Mouse (Mus musculus) right cerebral cortex, postnatal 25 days (tissue): ENCODE data around the gene Hhat.

Experiments
- DNase-seq: peaks from one replicate; pipeline ENCODE4 v3.0.0; 2022

Hhat gene

DNA sequence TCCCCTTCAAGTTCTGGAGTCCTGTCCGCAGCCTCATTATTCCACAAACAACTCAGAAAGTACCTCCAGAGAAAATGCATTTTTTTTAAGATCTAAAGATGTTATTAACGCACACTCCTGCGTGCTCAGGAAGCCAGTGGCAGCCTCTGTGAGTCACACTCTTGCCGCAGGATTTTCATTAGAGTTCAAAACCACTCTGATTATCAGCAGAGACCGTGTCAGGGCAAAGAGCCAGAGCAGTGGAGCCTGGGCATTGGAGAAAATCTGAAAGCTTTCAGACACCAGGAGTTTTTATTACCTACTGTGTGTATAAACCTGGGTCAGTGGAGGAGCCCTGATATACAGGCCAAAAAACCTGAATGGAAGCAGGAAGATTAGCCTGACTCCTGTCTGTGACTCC, 292.8 kb downstream of the Hhat start:
- DNase-seq, result no peak

DNA sequence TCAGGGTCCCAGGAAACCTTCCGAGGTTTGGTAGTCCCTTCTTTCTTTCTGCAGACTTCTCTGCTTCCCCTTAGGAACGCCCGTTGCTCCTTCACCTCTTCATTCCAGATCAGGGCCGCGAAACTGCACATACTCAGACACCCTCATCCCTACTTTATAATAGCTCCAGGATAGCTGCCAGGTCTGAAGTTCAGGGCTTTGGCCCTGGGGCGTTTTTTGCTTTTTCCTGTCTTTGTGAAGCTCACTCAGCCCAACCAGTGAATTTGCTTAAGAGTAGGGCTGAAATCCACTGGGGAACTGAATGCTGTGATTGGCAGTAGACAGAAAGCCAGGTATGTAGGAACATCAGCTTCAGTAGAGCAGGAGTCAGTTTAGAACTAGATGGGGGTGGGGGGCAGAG, 293.5 kb downstream of the Hhat start:
- no peak for DNase-seq

DNA sequence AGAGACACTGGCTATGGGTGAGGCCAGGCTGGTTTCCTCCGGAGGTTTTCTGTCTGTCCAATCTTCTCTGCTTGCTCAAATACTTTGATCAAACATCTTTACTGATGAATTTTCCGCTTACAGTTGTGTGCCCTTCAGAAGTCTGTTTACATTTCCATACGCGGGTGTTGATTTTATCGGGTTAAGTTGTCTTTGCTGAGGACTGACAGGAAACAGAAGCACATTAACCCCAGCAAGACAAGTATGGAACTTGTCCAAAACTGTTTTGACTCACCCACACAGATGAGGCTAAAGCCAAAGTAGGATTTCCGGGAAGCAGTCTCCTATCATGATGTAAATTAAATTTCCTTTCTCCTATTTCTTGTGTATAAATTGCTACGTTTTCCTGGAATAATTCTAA, 294.3 kb downstream of the Hhat start:
- no peak for DNase-seq

DNA sequence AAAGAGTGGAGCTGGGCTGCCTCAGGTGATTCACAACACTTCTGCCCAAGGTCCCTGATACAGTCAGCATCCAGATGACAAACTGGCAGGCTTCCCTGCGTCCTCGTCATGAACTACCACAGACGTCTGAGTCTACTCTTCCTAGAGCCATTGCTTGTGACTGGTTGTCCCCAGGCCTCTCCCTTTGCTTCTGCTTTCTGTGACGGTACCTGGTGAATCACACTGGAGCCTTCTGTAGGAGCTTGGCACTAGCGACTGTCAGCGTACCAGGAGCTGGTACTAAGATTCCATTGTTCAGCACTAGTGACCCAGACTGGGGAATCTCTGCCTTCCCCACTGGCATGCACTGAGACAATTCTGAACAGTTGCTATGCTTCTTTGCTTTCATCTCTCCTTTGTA, 297.9 kb downstream of the Hhat start:
- no peak for DNase-seq

DNA sequence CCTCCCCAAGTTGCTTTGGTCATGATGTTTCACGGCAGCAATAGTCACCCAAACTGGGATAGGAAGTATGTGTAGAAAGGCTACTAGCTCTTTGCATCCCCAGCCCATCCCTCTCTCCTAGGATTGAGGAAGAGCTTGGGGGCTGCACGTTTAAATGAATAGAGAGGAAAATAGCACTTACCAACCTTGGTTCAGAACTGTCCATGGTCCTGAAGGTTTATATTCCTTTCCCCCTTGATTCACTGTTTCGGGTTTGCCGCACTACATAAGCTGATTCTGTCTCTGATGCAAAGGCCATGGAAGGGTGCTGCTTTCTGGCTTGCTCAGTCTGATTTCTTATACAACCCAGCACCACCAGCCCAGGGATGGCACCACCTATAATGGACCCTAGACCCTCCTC, 298.7 kb downstream of the Hhat start:
- no peak for DNase-seq

DNA sequence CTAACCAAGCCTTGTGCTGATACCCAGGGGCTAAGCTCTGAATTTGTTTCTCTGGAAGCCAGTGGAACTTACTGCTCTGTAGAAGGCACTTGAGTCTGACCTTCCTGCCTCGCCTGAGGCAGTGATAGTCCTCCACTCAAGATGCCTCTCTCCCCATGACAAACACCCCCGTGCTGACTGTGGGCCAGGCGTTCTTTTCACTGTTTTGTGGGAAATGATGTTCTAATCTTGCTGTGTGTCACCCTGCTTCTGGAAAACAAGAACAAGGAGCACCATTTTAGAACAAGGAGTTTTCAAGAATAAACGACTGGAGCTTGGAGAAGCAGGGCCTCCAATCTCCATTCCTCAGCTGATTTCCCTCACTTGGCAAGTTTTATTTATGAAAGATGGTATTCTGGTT, 307.3 kb downstream of the Hhat start:
- DNase-seq, result no peak

DNA sequence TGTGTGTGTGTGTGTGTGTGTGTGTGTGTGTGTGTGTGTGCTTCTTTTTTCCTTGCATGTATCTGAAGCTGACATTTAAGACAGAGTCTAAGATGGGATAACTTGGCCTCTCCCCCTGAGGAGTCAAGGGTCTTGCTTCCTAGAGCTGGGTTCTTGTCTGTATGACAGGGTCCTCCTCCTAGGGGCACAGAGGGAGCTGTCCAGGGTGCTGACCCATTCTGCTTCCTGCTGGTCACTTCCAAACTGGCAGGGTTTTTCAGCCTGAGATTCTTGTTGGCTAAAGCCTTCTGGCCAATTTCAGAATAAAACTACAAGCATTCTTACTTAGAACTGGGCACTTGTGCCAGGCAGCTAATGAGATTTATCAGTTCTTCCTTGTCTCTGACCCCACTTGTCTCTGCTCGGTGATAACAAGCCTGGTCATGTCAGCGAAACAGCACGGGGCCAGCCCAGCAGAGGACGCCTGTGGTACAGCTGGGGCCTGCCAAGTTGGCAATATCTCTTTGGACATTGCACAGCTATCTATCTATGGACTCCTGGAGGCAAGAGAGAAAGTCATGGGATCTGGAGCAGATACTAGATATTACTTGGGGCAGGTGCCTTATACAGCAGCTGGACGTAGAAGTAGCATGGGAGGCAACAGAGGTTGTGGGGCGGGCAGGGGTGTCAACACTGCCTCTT, 313.4 kb downstream of the Hhat start:
- DNase-seq, result no peak

DNA sequence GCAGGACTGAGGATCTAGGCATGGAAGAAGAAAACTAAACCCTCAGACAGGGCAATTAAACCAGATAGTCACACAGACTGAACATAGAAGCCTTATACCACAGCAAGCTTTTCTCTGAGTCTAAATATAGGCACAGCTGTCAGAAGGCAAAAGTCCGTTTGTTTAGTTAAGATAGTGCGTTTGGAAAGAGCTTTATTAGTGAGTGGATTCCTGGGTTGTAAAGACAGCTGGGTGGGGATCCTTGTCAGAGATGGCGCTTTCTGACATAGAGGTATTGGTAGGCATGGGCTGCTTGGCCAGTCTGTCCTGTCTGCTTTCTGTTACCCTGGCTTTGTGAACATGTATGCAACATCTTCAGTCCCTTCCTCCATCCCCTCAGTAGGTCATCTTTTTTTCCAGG, 314.0 kb downstream of the Hhat start:
- DNase-seq, result no peak

DNA sequence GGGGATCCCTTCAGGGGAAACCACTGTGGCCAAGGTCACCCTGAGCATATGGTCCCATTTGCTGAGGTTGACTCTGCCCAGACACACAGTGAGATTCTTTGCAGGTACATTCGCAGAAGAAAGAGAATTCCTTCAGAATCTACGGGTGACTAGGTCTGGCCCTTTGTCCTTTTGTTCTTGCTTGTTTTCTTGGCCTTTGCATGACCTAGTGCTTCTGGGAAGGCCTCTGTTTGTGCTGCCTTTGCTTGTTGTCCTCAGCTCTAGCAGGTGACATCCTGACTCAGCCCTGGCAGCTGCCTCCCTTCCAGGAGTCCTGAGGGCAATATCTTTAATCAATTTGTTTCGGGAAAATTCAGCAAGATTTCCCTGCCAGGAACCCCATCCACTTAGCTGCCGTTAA, 316.0 kb downstream of the Hhat start:
- DNase-seq, result no peak

DNA sequence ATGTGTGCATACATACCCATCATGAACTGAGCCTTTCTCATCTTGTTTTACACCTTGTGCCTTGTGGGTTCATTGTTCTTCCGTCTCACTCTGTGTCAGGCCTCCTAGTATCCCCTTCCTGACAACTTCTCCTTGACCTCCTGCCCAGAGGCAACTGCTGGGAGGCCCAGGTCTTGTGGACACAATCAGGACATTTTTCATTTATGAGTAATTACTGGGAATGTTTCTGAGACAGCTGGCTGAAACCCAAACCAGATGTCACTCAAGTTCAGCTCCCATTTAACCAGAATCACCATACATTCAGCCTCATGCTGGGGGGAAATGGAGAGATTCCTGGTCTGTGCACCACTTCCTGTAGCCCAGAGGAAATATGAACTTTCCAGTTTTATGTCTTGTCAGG, 316.5 kb downstream of the Hhat start:
- no peak for DNase-seq

DNA sequence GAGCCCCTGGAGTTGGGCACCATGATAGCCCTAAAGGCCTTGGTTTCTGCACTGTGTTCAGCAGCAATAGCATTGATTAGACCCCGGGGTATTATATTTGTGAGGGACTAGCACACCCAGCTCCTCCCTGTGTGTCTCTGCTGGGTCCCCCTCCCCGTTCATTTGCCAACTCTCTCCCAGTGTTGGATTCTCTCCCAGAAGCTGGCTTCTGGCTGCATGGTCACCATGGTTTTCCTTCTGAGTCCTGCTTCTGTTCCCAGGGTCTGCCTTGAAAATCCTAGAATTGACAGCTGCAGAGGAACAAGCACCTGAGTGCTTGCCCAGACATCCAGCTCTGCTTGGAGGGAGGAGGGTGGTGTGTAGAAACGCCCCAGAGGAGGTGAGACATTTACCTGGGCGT, 319.3 kb downstream of the Hhat start:
- DNase-seq, result no peak

DNA sequence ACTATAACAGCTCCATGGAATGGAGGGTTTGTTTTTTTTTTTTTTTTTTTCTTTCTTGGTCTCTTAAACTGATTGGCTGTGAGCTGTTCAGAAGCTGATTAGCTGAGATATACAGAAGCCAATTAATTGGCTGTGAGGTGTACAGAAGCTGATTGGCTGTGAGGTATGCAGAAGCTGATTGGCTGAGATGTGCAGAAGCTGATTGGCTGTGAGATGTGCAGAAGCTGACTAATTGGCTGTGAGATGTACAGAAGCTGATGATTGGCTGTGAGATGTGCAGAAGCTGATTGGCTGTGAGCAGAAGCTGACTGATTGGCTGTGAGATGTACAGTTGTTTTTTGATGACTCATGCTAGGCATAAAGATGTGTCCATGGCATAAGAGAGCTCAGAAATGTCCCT, 320.6 kb downstream of the Hhat start:
- no peak for DNase-seq

DNA sequence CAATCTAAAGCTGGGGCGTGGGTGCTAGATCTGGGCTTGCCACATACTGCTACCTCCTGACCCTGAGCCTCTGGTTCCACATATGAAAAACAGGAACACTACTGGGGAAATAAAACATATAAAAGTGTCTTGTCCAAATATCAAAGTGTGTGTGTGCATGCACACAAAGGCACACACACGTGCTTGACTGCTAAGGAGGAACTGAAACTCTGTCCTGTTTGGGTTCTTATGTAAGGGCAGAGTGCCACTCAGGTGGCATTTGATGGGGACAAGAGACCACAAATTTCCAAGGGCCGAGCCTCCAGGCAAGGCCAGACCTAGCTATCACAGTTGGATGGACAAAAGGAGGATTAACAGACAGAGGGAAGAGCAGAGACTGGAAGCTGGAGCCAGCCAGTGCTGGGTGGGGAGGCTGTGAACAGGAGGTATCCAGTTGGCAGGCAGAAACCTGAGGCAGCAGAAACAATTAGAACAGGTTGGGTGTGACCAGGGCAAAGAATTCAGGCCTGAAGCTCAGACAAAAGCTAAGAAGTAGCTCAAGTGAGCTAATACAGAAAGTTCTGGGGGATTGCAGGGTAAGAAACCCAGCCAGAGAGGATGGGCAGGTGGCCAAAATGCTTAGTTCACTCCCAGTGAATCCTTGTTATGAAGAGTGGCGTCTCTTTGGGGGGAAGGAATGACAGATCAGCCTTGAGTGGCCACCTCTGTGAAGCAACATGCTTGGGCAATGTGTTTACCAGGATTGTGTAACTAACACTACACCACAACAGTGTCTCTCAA, 321.3 kb downstream of the Hhat start:
- no peak for DNase-seq

DNA sequence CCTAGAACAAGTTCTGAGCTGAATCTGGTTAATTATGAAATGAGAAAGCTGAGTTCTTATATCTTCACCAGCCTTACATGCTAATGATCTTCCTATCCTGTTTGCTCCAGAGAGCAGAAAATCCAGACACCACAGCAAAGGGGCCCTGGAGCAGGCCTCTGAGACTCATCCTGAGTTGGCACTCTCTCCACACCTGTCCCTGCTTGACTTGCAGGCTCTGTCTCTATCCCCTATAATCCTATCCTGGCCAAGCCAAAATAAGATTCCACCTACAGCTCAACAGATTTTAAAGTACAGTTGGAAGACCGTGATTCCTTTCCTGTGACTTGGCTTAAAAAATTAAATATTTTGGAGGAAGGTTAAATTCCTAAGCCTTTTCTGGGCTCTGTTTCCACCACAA, 322.5 kb downstream of the Hhat start:
- DNase-seq, result no peak

DNA sequence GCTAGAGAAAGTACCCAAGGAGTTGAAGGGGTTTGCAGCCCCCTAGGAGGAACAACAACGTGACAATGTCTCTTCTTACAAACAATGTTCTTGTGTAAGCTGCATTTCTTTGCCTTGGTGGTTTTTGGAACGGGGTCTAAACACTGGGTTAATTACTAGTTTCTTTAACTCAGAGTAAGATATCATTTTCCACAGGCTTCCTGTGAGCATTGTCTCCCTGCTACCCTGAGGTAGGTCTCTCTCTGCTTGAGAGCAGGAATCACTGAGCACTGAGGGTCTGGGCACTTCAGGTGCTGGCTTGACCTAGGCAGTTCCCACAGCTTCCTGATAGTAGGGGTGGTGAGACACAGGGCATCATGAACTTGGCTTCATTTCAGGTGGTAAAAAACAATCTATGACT, 323.4 kb downstream of the Hhat start:
- no peak for DNase-seq
